Mouse (Mus musculus) limb, embryonic 12.5 days (tissue): ENCODE data around the gene 1700008O03Rik. TPM values are rescaled to one million over a fixed set of nuclear protein-coding genes. Genes with fewer than 3 reads are reported as not detected.

Source experiments
- ATAC-seq: fragments of 200-750 bp; cut with Nextera tagmentation; 2 replicates; pipeline ENCODE4 v1.8.0; 2017; ENCODE audit warnings: low read depth, moderate TSS enrichment; ENCODE audit not compliant: insufficient number of reproducible peaks, insufficient read depth, low FRiP score, low TSS enrichment
- H3K27ac ChIP-seq: fragments of 300-500 bp; sonication (generic); 2 replicates; pipeline ENCODE4 v1.5.1; 2016; ENCODE audit warnings: mild to moderate bottlenecking, moderate library complexity
- H3K27me3 ChIP-seq: fragments of 300-500 bp; sonication (generic); 2 replicates; pipeline ENCODE4 v1.6.1; 2016; ENCODE audit warnings: mild to moderate bottlenecking, moderate library complexity
- H3K36me3 ChIP-seq: fragments of 300-500 bp; sonication (generic); 2 replicates; pipeline ENCODE4 v1.6.1; 2016; ENCODE audit warnings: mild to moderate bottlenecking, moderate library complexity
- H3K4me1 ChIP-seq: fragments of 300-500 bp; sonication (generic); replicated peaks from 2 replicates; pipeline ENCODE4 v1.6.1; 2016
- H3K4me2 ChIP-seq: fragments of 300-500 bp; sonication (generic); 2 replicates; pipeline ENCODE4 v1.6.1; 2016; ENCODE audit warnings: mild to moderate bottlenecking, moderate library complexity
- H3K4me3 ChIP-seq: fragments of 300-500 bp; sonication (generic); replicated peaks from 2 replicates; pipeline ENCODE4 v1.5.1; 2016; ENCODE audit warnings: mild to moderate bottlenecking
- H3K9ac ChIP-seq: fragments of 300-500 bp; sonication (generic); replicated peaks from 2 replicates; pipeline ENCODE4 v1.6.1; 2016; ENCODE audit warnings: mild to moderate bottlenecking, moderate library complexity
- H3K9me3 ChIP-seq: fragments of 300-500 bp; sonication (generic); 2 replicates; pipeline ENCODE4 v1.6.1; 2016; ENCODE audit warnings: mild to moderate bottlenecking, moderate library complexity
- WGBS: fragments of 180-500 bp; shearing (Covaris S2); methylation state at CpG from one replicate; pipeline ENCODE4 v1.1.7; 2016; 5-methylcytosine and 5-hydroxymethylcytosine counted together
- polyA plus RNA-seq: library from polyadenylated mRNA; unstranded; fragments of >200 nt; fragmentation: Nextera tagmentation; extraction: Ambion mirVana; gene quantifications from 2 replicates; pipeline ENCODE4 v1.2.1, GENCODE M21; 2016

The 1700008O03Rik gene
- polyA plus RNA-seq, 1 experiment from 2014 or later: 0.64 TPM

GRCm38 (mm10) chr7:44357531-44357930 is 28.1 kb downstream of the 1700008O03Rik start:
- no peak overlapping the region for H3K4me2 ChIP-seq
- no peaks in the 10 kb centered on the region for H3K36me3 ChIP-seq
- WGBS: 12% methylated on average over 10 of the region's 10 CpGs
- no peaks in the 10 kb centered on the region for H3K9me3 ChIP-seq
- no peak overlapping the region for H3K27ac ChIP-seq
- peaks cover 44% of the 10 kb centered on the region for H3K4me1 ChIP-seq
- no peak overlapping the region; the same call in 1 of the 2 replicates for H3K9ac ChIP-seq
- no peak overlapping the region for H3K4me3 ChIP-seq
- H3K27me3 ChIP-seq: peaks cover 97% of the 10 kb centered on the region
- no peak for ATAC-seq

DNA sequence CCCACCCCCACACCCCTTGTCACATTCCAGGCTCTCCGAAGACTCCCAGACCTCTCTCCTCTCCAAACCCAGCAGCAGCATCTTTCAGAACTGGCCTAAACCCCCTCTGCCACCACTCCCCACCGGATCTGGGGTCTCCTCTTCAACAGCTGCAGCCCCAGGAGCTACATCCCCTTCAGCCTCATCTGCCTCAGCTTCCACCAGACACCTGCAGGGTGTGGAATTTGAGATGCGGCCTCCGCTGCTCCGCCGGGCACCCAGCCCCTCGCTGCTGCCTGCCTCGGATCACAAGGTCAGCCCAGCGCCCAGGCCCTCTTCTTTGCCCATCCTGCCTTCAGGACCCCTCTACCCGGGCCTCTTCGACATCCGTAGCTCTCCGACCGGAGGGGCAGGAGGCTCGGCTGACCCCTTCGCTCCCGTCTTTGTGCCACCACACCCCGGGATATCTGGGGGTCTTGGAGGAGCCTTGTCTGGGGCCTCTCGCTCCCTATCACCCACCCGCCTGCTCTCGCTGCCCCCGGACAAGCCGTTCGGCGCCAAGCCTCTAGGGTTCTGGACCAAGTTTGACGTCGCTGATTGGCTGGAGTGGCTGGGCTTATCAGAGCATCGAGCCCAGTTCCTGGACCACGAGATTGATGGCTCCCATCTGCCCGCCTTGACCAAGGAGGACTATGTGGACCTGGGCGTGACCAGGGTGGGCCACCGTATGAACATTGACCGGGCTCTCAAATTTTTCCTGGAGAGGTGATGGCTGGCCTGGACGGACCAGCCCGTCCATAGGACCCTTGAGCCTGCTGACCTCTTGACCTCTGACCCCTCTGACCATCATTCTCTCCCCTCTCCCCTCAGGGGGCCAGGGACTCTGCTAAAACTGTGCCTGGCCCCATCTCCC is 28.8 kb downstream of the 1700008O03Rik start:
- Histone ChIP-seq H3K9me3 (no peaks in the 10 kb centered on the region), H3K27me3 (peaks cover 97% of the 10 kb centered on the region), H3K9ac (no peak overlapping the region), H3K27ac (no peak overlapping the region), H3K4me2 (peak overlapping the region; percentile 21), H3K36me3 (no peaks in the 10 kb centered on the region), H3K4me1 (peaks cover 45% of the 10 kb centered on the region), H3K4me3 (peak overlapping the region; percentile 12; the same call in 1 of the 2 replicates)
- ATAC-seq: no peak
- WGBS: 2% methylated on average over 35 of the region's 35 CpGs

DNA sequence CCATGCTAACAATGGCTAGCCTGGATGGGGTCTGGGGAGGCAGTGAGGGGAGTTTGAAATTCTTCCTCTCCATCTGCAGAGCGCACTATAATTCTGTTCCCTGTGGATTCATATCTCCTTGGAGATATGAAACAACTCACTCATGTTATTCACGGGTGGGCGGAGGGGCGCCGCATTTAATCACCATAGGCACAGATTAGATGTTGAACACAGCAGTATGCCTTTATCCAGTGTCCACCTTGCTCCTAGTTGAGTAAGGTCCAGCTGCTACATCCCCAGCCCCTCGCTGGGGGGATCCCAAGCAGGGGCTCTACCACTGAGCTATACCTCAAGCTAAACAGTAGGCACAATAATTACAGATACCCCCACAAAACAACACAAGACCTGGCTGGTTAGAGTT is 30.2 kb downstream of the 1700008O03Rik start:
- ATAC-seq: no peak
- peaks cover 51% of the 10 kb centered on the region for H3K4me1 ChIP-seq

DNA sequence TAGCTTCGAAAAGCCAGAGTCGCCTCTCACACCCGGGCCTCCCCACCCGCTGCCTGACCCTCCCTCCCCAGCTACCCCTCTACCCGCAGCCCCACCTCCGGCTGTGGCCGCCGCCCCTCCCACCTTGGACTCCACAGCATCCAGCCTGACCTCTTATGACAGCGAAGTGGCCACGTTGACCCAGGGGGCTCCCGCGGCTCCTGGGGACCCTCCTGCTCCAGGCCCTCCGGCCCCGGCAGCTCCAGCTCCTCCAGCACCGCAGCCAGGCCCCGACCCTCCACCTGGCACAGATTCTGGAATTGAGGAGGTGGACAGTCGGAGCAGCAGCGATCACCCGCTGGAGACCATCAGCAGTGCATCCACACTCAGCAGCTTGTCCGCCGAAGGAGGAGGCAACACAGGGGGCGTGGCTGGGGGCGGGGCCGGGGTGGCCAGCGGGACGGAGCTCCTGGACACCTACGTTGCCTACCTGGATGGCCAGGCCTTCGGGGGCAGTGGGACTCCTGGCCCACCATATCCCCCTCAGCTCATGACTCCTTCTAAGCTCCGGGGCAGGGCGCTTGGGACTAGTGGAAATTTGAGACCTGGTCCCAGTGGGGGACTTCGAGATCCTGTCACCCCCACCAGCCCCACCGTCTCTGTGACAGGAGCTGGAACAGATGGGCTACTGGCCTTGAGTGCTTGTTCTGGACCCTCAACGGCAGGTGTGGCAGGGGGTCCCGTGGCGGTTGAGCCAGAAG is 31.8 kb downstream of the 1700008O03Rik start:
- peak overlapping the region; percentile 17 for H3K4me3 ChIP-seq
- 2% methylated on average over 35 of the region's 35 CpGs for WGBS
- H3K9ac ChIP-seq: no peak overlapping the region; the same call in 1 of the 2 replicates
- H3K27me3 ChIP-seq: peaks cover 98% of the 10 kb centered on the region
- H3K9me3 ChIP-seq: no peaks in the 10 kb centered on the region
- peaks cover 44% of the 10 kb centered on the region for H3K4me1 ChIP-seq
- no peaks in the 10 kb centered on the region for H3K36me3 ChIP-seq
- no peak overlapping the region for H3K27ac ChIP-seq
- H3K4me2 ChIP-seq: peak overlapping the region; percentile 39
- no peak for ATAC-seq

More for the DNA sequence above, 30.2 kb downstream of the 1700008O03Rik start:
- H3K36me3 ChIP-seq: no peaks in the 10 kb centered on the region
- no peak overlapping the region for H3K4me2 ChIP-seq
- 78% methylated on average over 6 of the region's 6 CpGs for WGBS
- H3K9me3 ChIP-seq: no peaks in the 10 kb centered on the region
- no peak overlapping the region for H3K9ac ChIP-seq
- H3K27me3 ChIP-seq: peaks cover 97% of the 10 kb centered on the region
- no peak overlapping the region for H3K4me3 ChIP-seq
- H3K27ac ChIP-seq: no peak overlapping the region

DNA sequence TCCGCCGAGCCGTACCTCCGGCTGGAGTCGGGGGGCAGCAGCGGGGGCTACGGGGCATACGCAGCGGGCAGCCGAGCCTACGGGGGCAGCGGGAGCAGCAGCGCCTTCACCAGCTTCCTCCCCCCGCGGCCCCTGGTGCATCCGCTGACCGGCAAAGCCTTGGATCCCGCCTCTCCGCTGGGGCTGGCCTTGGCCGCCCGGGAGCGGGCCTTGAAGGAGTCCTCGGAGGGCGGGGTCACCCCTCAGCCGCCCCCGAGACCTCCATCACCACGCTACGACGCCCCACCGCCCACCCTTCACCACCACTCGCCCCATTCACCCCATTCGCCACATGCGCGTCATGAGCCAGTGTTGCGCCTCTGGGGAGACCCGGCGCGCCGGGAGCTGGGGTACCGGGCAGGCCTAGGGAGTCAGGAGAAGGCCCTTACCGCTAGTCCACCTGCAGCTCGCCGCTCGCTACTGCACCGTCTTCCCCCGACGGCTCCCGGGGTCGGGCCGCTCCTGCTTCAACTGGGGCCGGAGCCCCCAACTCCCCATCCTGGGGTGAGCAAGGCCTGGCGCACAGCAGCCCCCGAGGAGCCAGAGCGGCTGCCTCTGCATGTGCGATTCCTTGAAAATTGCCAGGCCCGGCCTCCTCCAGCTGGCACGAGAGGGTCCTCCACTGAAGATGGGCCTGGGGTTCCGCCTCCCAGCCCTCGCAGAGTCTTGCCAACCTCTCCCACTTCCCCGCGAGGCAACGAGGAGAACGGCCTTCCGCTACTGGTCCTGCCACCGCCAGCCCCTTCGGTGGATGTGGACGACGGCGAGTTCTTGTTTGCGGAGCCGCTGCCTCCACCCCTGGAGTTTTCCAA is 32.6 kb downstream of the 1700008O03Rik start:
- Histone ChIP-seq H3K4me2 (peak overlapping the region; percentile 39), H3K27ac (no peak overlapping the region), H3K9ac (peak overlapping the region; percentile 12; the same call in 1 of the 2 replicates), H3K27me3 (peaks cover 100% of the 10 kb centered on the region), H3K4me3 (peak overlapping the region; percentile 17), H3K4me1 (peaks cover 44% of the 10 kb centered on the region), H3K9me3 (no peaks in the 10 kb centered on the region), H3K36me3 (no peaks in the 10 kb centered on the region)
- WGBS: 2% methylated on average over 70 of the region's 71 CpGs
- ATAC-seq: no peak

DNA sequence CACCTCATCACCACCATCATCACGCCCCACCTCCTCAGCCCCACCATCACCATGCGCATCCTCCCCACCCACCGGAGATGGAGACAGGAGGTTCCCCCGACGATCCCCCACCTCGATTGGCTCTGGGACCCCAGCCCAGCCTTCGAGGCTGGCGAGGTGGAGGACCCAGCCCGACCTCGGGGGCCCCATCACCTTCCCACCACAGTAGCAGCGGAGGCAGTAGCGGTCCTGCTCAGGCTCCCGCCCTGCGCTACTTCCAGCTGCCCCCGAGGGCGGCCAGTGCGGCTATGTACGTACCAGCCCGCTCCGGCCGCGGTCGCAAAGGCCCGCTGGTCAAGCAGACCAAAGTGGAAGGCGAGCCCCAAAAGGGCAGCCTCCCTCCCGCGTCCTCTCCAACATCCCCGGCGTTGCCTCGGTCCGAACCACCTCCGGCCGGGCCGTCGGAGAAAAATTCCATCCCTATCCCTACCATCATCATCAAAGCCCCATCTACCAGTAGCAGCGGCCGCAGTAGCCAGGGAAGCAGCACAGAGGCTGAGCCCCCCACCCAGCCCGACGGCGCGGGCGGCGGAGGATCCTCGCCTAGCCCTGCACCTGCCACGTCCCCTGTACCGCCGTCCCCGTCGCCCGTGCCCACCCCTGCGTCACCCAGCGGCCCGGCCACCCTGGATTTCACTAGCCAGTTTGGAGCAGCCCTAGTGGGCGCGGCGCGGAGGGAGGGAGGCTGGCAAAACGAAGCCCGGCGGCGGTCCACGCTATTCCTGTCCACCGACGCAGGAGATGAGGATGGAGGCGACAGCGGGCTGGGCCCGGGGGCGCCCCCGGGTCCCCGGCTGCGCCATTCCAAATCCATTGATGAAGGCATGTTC is 33.5 kb downstream of the 1700008O03Rik start:
- H3K4me3 ChIP-seq: peak overlapping the region; percentile 17; the same call in 1 of the 2 replicates
- peak overlapping the region; percentile 39 for H3K4me2 ChIP-seq
- 4% methylated on average over 71 of the region's 71 CpGs for WGBS

GRCm38 (mm10) chr7:44350957-44351711 is 34.5 kb downstream of the 1700008O03Rik start:
- ATAC-seq: peak; percentile 33
- WGBS: 3% methylated on average over 25 of the region's 25 CpGs
- Histone ChIP-seq H3K4me2 (peak overlapping the region; percentile 51), H3K27me3 (peaks cover 97% of the 10 kb centered on the region), H3K9ac (no peak overlapping the region), H3K9me3 (no peaks in the 10 kb centered on the region), H3K4me3 (peak overlapping the region; percentile 21), H3K27ac (no peak overlapping the region), H3K36me3 (no peaks in the 10 kb centered on the region), H3K4me1 (peaks cover 30% of the 10 kb centered on the region)

More for the DNA sequence above, 33.5 kb downstream of the 1700008O03Rik start:
- Histone ChIP-seq H3K4me1 (peaks cover 38% of the 10 kb centered on the region), H3K9ac (0 out of 2 replicates have a peak overlapping the region, but pooled peaks have one; percentile 12), H3K9me3 (no peaks in the 10 kb centered on the region), H3K36me3 (no peaks in the 10 kb centered on the region), H3K27me3 (peaks cover 100% of the 10 kb centered on the region), H3K27ac (no peak overlapping the region)
- ATAC-seq: no peak

DNA sequence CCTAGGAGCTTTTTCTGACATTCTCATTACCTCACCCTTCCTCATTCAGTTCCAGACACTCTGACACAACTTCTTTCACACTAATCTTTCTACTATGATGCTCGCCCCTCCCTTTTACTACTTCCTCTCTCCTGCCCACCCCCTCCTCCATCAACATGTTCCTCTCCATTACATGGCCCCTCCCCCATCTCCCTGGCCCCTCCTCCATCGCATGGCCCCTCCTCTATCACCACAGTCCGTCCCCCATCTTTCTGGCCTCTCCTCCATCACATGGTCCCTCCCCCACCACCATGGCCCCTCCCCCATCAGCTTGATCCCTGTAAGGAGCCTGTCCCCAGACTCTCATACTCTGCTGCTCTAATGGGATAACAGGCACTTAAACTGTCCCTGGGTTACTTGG is 36.6 kb downstream of the 1700008O03Rik start:
- H3K4me2 ChIP-seq: no peak overlapping the region
- no peak overlapping the region for H3K9ac ChIP-seq
- no peaks in the 10 kb centered on the region for H3K36me3 ChIP-seq
- no peak overlapping the region for H3K27ac ChIP-seq
- WGBS: 10% methylated on average over 3 of the region's 3 CpGs
- no peaks in the 10 kb centered on the region for H3K9me3 ChIP-seq
- peaks cover 93% of the 10 kb centered on the region for H3K27me3 ChIP-seq
- H3K4me1 ChIP-seq: peaks cover 27% of the 10 kb centered on the region
- H3K4me3 ChIP-seq: no peak overlapping the region
- no peak for ATAC-seq

GRCm38 (mm10) chr7:44344622-44345021 is 41.0 kb downstream of the 1700008O03Rik start:
- Histone ChIP-seq H3K27ac (no peak overlapping the region), H3K4me3 (no peak overlapping the region), H3K9me3 (no peaks in the 10 kb centered on the region), H3K27me3 (peaks cover 93% of the 10 kb centered on the region), H3K9ac (no peak overlapping the region), H3K4me1 (peaks cover 4% of the 10 kb centered on the region; the same call in 1 of the 2 replicates), H3K36me3 (no peaks in the 10 kb centered on the region), H3K4me2 (no peak overlapping the region)
- no peak for ATAC-seq
- 60% methylated on average over 12 of the region's 12 CpGs for WGBS
